Mouse (Mus musculus): ENCODE data around the gene Celf5.

DNA sequence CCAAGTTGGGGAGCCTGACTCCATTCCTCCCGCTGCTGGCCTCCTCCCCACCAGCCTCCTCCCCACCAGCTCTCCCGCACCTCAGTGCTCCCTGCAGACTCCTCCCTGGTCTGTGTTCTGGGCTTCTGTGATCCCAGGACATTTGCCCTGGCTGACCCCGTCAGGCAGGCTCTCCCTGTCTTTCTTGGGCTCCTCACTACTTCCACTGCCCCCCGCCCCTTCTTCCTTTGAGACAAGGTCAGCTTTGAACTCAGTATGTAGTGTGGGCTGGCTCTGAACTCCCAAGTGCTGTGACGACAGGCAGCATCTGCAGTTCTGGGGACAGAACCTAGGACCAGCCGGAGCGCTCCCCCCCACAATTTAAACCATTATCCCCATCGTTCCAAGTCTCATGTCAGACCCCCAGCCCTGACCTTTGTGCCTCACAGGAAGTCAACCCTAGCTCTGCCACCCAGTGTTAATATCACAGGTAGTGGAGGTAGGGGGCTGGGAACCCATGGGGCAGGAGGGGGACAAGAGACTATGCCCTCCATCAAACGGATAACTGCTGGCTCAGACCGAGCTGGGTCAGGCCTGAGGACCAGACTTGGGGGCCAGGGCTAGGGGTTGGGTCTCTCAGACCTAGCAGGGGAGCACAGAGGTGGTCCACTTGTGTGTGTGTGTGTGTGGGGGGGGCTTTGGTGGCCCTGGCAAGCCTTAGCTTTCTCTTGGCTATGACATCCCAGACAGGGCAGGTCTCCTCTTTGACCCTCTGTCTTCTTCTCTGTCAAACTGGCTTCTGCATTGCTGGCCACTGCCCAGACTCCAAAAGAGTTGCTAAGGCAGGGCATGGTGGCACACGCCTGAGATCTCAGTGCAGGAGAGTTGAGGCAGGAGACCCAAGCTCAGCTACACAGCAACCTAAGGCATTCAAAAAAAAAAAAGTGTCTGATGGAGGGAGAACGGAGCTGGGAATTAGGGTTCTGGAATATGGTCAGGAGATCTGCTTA, 65.0 kb downstream of the Celf5 start:
- TF ChIP-seq POLR2A (IDR thresholded peaks at IDR 0.05; ENCODE audit: extremely low read depth, insufficient read depth, low read length) = no peak
- no peak for TF ChIP-seq CTCF (IDR thresholded peaks at IDR 0.05; ENCODE audit: low read depth, low read length)
